Mouse (Mus musculus) testis, postnatal 14 days (tissue): Measurements from ENCODE around the gene Rpa2.
"Not testable (repeated sequence)": the region's sequence is repeated elsewhere in the genome, so short reads cannot be mapped to it uniquely, and the experiment has no call there.

Experiments
- DNase-seq: peaks from one replicate; pipeline ENCODE4 v3.0.0; 2021; ENCODE audit warnings: low spot score

The Rpa2 gene

GRCm38 (mm10) chr4:132762602-132763001 is 5.5 kb upstream of the Rpa2 start:
- DNase-seq, result no peak

DNA sequence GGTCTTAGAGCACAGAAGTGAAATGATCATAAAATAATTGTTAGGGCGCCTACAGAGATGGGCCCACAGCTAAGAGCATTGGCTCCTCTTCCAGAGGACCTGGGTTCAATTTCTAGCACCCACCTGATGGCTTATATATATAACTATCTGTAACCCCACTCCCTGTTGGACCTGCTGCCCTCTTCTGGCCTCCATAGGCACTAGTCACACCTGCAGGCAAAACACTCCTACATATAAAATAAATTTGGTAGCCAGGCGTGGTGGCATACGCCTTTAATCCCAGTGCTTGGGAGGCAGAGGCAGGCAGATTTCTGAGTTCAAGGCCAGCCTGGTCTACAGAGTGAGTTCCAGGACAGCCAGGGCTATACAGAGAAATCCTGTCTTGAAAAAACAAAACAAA is 5.0 kb upstream of the Rpa2 start:
- not testable (repeated sequence) for DNase-seq

DNA sequence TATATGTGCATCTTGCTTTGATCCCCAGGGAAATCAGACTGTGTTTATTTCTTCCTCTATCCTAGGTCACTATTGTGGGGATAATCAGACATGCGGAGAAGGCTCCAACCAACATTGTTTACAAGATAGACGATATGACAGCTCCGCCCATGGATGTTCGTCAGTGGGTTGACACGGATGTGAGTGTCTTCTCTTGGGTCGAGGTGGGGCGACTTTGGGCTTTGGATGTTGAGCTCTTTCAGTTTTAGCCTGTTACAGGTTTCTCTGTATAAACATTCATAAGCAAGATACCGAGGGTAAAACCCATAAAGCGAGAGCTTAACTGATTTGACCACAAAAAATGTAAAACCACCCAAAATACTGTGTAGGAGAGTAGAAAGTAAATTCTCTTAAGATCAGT is 3.6 kb downstream of the Rpa2 start:
- DNase-seq, result no peak

DNA sequence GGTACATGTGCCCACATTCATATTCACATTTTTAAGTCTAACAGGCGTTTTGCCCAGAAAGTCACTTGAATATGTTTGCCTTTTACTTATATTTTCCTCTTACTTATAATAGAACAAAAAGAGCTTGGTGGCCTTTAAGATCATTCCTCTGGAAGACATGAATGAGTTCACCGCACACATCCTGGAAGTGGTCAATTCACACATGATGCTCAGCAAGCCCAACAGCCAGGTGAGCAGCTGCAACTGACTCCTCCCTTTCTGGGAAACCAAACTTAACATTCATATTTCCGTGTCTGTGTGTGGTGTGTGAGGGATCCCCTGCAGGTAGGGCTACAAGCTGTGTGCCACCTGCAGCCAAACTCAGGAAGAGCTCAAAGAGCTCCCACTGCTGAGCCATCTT is 6.8 kb downstream of the Rpa2 start:
- no peak for DNase-seq

DNA sequence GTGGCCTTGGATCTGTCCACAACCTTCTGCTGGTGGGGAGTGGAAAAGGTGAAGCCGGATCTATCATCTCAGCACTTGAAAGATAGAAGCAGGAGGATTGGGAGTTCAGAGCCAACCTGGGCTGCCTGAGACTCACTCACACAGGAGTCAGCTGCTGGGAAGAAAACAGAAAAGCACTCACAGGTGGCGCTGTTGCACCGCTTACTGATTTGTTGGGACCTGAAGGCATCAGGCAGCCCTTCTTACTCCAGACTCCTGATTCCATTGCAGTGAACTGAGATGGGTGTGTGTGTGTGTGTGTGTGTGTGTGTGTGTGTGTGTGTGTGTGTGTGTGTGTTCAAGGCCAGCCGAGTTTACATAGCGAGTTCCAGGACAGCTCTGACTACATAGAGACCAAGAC is 8.6 kb downstream of the Rpa2 start:
- peak; percentile 28 for DNase-seq

GRCm38 (mm10) chr4:132778562-132779201 is 10.6 kb downstream of the Rpa2 start:
- DNase-seq, result no peak

- DNase-seq, result no peak
Observed at GRCm38 (mm10) chr4:132780288-132780687, 12.2 kb downstream of the Rpa2 start.

GRCm38 (mm10) chr4:132783732-132784131 is 15.6 kb downstream of the Rpa2 start:
- DNase-seq, result no peak

GRCm38 (mm10) chr4:132785228-132785627 is 17.1 kb downstream of the Rpa2 start:
- no peak for DNase-seq

- no peak for DNase-seq
Observed at GRCm38 (mm10) chr4:132789731-132790130, 21.6 kb downstream of the Rpa2 start.

GRCm38 (mm10) chr4:132793322-132794004 is 25.3 kb downstream of the Rpa2 start:
- DNase-seq, result not testable (repeated sequence)

DNA sequence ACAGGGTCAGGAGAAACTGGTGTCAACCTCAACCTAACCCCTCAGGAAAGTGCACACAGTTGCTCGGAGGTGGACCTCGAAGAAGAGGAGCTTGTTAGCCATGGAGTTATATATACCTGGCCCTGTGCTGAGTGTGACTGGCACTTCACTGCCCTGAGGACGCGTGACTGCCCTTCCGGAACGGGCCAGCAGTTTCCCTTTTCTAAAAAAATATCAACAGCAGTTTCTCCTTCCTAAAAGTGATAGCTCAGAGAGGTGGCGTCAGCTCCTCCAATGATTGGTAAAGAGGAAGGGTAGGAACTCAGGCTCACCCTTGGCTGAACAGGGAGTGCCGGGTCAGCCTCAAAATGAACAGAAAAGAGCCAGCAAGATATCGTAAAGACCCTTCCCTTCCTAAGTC is 25.9 kb downstream of the Rpa2 start:
- no peak for DNase-seq

- DNase-seq, result no peak
Observed at GRCm38 (mm10) chr4:132794760-132795159, 26.6 kb downstream of the Rpa2 start.

DNA sequence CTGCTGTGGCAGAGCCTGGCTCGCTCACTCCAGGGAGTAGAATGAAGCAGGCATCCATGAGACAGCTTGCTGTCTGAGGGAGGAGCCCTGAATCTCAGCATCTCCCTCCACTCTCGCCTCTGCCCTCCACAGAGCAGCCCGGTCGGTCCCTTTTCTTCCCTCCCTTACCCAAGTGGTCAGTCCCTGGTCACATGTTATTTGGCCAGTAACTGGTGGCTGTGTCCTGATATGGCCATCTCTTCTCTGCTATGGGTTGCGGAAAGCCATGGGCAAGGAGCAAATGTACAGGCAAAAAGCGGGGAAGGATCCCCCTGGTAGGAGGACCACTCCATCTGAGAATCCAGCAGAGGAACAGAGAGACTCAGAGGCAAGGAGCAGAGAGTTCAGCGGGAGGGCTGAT is 27.0 kb downstream of the Rpa2 start:
- no peak for DNase-seq

- peak; percentile 69 for DNase-seq
Observed at GRCm38 (mm10) chr4:132796196-132796886, 28.2 kb downstream of the Rpa2 start, which contains the start of gene Themis2. TSS of gene Themis2 (minus strand) at chr4:132796387.

- DNase-seq, result no peak
Observed at GRCm38 (mm10) chr4:132797461-132797860, 29.3 kb downstream of the Rpa2 start.

DNA sequence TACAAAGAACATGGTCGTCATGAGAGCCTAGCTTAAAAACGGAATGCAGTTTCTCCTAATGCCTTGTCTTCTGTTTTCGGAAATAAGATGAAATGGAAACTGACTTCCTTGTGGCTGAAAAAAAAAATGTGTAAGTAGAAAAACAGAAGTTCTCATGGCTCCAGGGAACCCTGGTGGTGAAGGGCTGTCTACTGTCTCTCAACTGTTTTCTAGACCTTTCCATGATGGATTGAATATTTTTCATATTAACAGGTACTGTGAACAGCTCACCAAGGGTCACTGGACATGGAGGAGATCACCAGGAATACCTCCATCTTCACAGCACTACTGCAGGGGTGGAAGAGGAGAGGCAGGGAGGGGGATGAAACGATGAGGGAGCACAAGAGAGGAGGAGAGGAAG is 29.9 kb downstream of the Rpa2 start:
- DNase-seq, result no peak

GRCm38 (mm10) chr4:132798666-132799065 is 30.5 kb downstream of the Rpa2 start:
- DNase-seq, result not testable (repeated sequence)

DNA sequence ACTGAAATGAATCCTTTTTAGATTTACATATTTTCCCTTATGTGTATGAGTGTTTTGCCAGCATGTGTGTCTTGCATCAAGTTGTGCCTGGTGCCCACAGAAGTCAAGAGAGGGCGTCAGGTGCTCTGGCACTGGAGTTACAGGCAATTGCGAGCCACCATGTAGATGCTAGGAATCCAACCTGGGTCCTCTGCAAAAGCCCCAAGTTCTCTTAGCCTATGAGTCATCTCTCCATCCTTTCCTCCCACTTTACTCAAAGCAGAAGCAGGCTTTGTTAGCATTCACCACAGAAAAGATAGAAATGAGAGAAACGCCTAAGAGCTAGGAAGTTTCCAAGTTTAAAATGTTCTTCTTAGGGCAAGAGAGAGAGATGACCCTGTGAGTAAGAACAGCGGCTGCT is 31.7 kb downstream of the Rpa2 start:
- no peak for DNase-seq

GRCm38 (mm10) chr4:132801176-132802077 is 33.3 kb downstream of the Rpa2 start:
- peak; percentile 71 for DNase-seq

- DNase-seq, result no peak
Observed at GRCm38 (mm10) chr4:132802171-132802637, 34.1 kb downstream of the Rpa2 start.

DNA sequence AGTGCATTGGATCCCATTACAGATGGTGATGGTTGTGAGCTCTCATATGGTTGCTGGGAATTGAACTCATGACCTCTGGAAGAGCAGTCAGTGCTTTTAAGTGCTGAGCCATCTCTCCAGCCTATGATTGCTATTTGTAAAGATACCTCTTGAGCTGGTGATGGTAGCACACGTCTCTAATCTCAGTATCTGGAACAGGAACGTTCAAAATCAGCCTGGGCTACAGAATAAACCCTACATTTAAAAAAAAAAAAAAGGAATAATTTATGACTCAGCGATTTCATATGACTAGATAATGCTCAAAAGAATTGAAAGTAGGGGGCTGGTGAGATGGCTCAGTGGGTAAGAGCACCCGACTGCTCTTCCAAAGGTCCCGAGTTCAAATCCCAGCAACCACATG is 35.1 kb downstream of the Rpa2 start:
- no peak for DNase-seq
